Mouse (Mus musculus) neural tube, embryonic 14.5 days (tissue): ENCODE measurements around the gene Clmp. TPM values are rescaled to one million over a fixed set of nuclear protein-coding genes. Genes with fewer than 3 reads are reported as not detected.

Experiments used
- ATAC-seq: fragments of 200-750 bp; cut with Nextera tagmentation; 2 replicates; pipeline ENCODE4 v1.8.0; 2017; ENCODE audit warnings: low read depth, mild to moderate bottlenecking, moderate TSS enrichment, moderate library complexity
- H3K27ac ChIP-seq: fragments of 300-500 bp; sonication (generic); 2 replicates; pipeline ENCODE4 v1.5.1; 2014; ENCODE audit warnings: low read depth, mild to moderate bottlenecking, control low read depth, low read length, moderate library complexity, mixed read lengths
- H3K27me3 ChIP-seq: fragments of 300-500 bp; sonication (generic); 2 replicates; pipeline ENCODE4 v1.6.1; 2014; ENCODE audit warnings: low read length; ENCODE audit not compliant: control insufficient read depth, insufficient read depth
- H3K36me3 ChIP-seq: fragments of 300-500 bp; sonication (generic); 2 replicates; pipeline ENCODE4 v1.6.1; 2014; ENCODE audit warnings: low read length, mixed read lengths; ENCODE audit not compliant: control insufficient read depth, insufficient read depth
- H3K4me1 ChIP-seq: fragments of 300-500 bp; sonication (generic); 2 replicates; pipeline ENCODE4 v1.6.1; 2014; ENCODE audit warnings: low read length; ENCODE audit not compliant: control insufficient read depth, insufficient read depth
- H3K4me2 ChIP-seq: fragments of 300-500 bp; sonication (generic); 2 replicates; pipeline ENCODE4 v1.6.1; 2014; ENCODE audit warnings: mild to moderate bottlenecking, low read depth, low read length, control low read depth
- H3K4me3 ChIP-seq: fragments of 300-500 bp; sonication (generic); 2 replicates; pipeline ENCODE4 v1.5.1; 2014; ENCODE audit warnings: low read depth, low read length, control low read depth, mixed read lengths
- H3K9ac ChIP-seq: fragments of 300-500 bp; sonication (generic); replicated peaks from 2 replicates; pipeline ENCODE4 v1.6.1; 2014; ENCODE audit warnings: low read depth, mild to moderate bottlenecking, control low read depth, low read length, mixed read lengths
- H3K9me3 ChIP-seq: fragments of 300-500 bp; sonication (generic); 2 replicates; pipeline ENCODE4 v1.6.1; 2016; ENCODE audit warnings: low read length; ENCODE audit not compliant: control insufficient read depth
- WGBS: fragments of 180-500 bp; shearing (Covaris S2); extraction: QIAGEN DNeasy Blood & Tissue Kit; methylation state at CpG from one replicate; pipeline ENCODE4 v1.1.7; 2014; 5-methylcytosine and 5-hydroxymethylcytosine counted together
- polyA plus RNA-seq: library from polyadenylated mRNA; unstranded; fragments of >200 nt; fragmentation: Nextera tagmentation; extraction: Ambion mirVana; gene quantifications from 2 replicates; pipeline ENCODE4 v1.2.1, GENCODE M21; 2014

Clmp gene
- polyA plus RNA-seq, 1 experiment from 2014 or later: 62.0 TPM

DNA sequence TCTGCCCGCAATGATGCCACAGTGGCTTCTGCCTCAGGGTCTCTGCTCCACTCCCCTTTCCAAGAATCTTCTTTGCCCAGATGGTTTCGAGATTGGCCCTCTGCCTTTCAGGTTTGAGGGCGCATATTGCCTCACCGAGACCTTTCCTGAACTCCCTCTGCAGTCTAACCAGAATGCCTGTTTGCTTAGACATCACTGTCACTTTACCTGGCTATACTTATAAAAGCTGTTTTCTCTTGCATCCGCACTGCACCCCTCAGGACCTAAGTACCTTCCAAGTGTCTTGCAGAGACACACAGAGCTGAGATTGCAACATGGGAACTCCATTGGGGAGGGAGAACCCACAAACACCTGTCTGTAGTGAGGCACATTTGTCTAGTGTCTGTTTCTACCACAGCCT, 14.5 kb downstream of the Clmp start:
- no peak for ATAC-seq
- Histone ChIP-seq H3K4me1 (no peaks in the 10 kb centered on the region), H3K9me3 (no peaks in the 10 kb centered on the region), H3K9ac (no peak overlapping the region), H3K4me3 (no peak overlapping the region), H3K4me2 (no peak overlapping the region), H3K27ac (no peak overlapping the region), H3K36me3 (no peaks in the 10 kb centered on the region), H3K27me3 (no peaks in the 10 kb centered on the region)
- WGBS: 84% methylated on average over 5 of the region's 5 CpGs

DNA sequence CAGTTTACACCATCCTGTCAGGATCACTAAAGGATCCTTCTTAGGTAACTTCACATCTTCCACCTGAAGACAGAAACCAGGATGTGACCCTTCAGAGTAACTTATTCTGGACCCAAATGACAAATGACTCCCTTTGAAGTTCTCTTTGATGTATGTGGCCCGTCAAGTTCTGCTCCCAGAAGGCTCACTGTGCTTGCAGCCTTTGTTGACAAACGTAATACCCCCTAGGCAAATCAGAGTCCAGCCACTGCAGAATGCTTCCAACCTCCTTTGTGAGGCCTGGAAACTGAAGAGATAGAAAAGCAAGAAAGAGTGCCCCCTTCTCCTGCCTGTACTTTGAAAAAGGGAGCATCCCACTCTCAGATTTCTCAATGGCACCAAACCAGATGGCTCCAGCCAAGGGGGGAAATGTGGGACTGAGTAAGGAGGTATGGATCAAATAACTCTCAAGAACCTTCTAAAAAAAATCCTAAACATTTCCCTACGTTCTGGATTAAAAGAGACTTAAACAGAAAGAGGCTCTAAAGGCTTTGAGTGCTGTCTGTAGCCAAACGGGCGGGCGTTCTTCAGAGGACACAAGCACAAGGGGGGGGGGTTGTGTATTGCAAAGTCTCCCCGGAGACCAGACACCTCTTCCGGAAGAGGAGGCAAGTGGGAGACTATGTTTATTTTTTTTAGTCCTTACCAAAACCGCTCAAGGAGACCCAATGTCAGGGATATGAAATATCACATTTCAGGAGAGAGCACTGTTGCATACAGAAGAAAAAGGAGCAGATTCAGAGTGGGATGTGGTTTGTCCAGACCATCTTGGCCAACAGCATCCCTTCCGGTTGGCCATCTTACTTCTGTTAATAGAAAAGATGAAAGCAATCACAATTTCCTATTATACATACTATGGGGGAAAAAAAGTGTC, 18.9 kb downstream of the Clmp start:
- no peak overlapping the region for H3K4me3 ChIP-seq
- 56% methylated on average over 10 of the region's 10 CpGs for WGBS
- H3K36me3 ChIP-seq: no peaks in the 10 kb centered on the region
- no peak overlapping the region for H3K4me2 ChIP-seq
- no peaks in the 10 kb centered on the region for H3K27me3 ChIP-seq
- H3K9ac ChIP-seq: no peak overlapping the region
- H3K9me3 ChIP-seq: no peaks in the 10 kb centered on the region
- peaks cover 14% of the 10 kb centered on the region for H3K4me1 ChIP-seq
- no peak overlapping the region for H3K27ac ChIP-seq
- no peak for ATAC-seq

DNA sequence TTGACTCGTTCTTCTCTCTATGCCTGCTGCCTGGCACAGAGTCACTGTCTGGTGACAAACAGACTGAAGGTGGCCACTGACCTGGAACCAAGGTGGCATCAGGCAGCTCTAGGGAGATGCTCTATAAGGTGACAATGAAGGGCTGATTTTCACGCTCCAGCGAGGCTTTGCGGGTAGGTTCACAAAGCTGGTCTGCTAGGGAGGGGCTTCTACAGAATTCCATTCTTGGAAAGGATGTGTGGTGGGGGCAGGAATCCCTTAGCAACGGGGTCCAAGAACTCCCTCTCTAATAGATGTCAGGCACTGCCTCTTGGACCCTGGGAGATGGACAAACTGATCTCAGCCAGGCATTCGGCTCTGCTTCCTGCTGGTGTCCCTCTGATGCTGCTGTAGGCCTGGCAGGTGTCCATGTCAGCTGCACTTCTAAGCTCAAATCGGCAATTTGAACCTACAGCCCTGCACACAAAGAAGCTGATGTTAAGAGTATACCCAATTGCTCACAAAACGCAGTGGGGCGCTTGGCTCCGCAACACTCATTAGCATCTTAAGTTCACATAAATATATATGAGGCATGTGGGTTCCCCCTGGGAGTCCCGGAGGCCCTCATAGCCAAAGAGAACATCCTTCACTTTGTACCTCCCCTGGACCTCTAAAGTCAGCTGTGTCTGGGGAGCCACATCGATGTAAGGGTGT, 22.8 kb downstream of the Clmp start:
- peaks cover 14% of the 10 kb centered on the region for H3K4me1 ChIP-seq
- no peak overlapping the region for H3K9ac ChIP-seq

DNA sequence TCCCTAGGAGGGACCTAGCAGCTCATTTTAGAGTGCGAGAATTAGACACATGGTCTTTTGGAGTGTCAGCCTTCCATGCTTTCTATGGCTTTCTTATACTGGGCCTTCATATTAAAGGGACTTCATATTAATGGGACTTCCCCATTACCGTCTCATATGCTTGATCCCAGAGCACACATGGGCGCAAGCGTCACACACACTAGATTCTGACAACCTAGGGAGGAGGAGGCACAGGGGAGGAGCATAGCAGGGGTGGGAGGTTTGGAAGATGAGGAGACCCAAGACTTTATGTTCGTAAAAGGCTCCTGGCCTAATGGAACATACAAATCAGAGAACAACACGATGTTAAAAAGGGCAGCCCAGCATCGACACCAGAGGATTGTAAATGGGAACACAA, 23.4 kb downstream of the Clmp start:
- H3K4me2 ChIP-seq: no peak overlapping the region
- no peaks in the 10 kb centered on the region for H3K36me3 ChIP-seq
- H3K4me3 ChIP-seq: no peak overlapping the region
- peaks cover 14% of the 10 kb centered on the region for H3K4me1 ChIP-seq
- no peaks in the 10 kb centered on the region for H3K27me3 ChIP-seq
- no peak overlapping the region for H3K9ac ChIP-seq
- peak overlapping the region; percentile 55 for H3K27ac ChIP-seq
- H3K9me3 ChIP-seq: no peaks in the 10 kb centered on the region
- WGBS: 52% methylated on average over 7 of the region's 7 CpGs
- peak; percentile 47; the same call in 1 of the 2 replicates for ATAC-seq

More for the DNA sequence above, 22.8 kb downstream of the Clmp start:
- no peaks in the 10 kb centered on the region for H3K27me3 ChIP-seq
- H3K27ac ChIP-seq: peak overlapping the region; percentile 67
- 16% methylated on average over 12 of the region's 12 CpGs for WGBS
- H3K9me3 ChIP-seq: no peaks in the 10 kb centered on the region
- H3K4me2 ChIP-seq: no peak overlapping the region; the same call in 1 of the 2 replicates
- no peaks in the 10 kb centered on the region for H3K36me3 ChIP-seq
- ATAC-seq: peak; percentile 45
- no peak overlapping the region for H3K4me3 ChIP-seq

DNA sequence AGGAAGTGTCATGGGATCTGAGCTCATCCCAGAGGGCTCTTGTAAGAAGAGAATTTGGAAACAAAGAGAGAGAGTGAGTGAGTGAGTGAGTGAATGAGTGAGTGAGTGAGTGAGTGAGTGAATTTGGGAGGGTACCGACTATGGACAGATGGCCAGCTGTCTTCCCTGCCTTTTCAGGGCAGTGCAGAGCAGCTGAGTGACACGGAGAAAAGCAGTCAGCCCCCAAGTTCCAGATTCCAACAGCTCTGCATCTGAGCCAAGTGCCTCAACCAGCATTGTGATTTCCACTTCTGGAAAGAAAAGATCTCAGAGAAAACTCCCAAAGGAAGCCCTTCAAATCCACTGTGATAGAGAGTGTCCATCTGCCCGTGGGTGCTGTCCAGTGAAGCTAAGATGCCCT, 23.8 kb downstream of the Clmp start:
- no peak for ATAC-seq
- Histone ChIP-seq H3K4me1 (peaks cover 14% of the 10 kb centered on the region), H3K9me3 (no peaks in the 10 kb centered on the region), H3K9ac (no peak overlapping the region), H3K4me2 (no peak overlapping the region), H3K36me3 (no peaks in the 10 kb centered on the region), H3K27ac (peak overlapping the region; percentile 55), H3K27me3 (no peaks in the 10 kb centered on the region), H3K4me3 (no peak overlapping the region)
- WGBS: 48% methylated on average over 3 of the region's 3 CpGs

DNA sequence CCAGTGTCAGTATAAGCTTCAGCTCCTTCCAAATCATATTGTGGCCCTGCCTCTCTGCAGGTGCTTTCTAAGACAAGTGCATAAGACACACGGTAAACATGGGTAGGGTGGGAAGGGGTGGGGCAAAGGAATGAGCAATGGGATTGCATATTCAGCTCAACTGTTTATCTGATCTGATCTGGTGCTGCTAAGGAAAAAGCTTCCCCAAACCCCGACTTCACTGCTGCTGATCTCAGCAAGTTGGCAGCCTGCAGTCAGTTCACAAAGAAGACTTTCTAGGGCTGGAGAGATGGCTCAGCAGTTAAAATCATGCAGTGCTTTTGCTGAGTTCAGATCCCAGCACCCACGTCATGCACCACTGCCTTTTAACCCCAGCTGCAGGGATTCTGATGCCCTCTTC, 24.2 kb downstream of the Clmp start:
- H3K27me3 ChIP-seq: no peaks in the 10 kb centered on the region
- no peaks in the 10 kb centered on the region for H3K36me3 ChIP-seq
- no peak overlapping the region for H3K9ac ChIP-seq
- H3K4me3 ChIP-seq: no peak overlapping the region
- peaks cover 14% of the 10 kb centered on the region for H3K4me1 ChIP-seq
- H3K9me3 ChIP-seq: no peaks in the 10 kb centered on the region
- no peak overlapping the region for H3K4me2 ChIP-seq
- no peak overlapping the region for H3K27ac ChIP-seq
- 70% methylated on average over 3 of the region's 3 CpGs for WGBS
- ATAC-seq: no peak

DNA sequence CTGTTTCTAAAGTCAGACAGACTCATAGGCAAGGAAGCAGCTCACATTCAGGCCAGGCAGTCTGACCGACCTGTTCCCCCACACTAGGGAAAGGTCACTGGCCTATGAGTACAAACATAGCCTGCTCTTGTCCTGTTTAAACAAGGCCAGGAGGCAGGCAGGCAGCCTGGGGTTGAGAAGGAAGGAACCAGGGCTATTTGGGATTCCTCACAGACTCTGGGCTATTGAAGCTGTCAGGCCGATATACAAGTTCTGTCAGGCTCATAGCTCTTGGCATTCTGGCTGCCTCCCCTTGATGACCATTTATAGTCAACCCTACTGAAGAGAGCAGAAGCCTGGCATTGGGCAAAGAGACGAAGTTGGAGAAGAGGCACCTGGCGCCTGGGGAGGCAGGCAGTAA, 25.9 kb downstream of the Clmp start:
- 74% methylated on average over 4 of the region's 4 CpGs for WGBS

DNA sequence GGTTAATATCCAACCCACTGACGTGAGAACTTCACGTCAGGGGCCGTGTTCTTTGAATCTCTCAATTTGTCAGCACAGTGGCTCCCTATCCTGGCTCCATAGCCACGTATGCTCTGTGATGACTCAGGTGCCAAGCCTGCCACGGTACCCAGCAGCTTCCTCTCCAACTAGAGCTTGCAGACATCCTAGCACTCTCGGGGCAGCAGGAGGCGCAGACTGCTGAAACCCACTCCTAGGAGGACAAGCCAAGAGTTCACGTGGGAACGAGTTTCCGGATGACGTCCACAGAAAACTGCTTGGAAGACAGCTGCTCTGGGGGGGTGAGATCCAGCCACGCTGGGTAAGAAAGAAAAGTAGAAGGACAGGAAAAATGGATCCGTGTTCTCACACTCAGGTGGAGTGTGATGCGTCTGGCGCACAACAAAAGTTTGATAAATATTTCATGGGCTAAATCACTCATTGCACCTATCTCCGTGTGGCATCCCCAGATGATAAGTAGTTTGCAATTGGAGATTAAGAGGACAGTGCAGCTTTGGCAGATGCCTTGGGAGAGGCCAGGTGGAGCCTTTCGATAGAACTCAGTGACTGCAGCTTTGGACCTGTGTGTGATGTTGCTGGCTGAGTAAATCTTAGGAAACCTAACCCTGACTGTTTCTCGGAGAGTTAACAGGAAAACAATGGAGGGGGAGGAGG, 31.6 kb downstream of the Clmp start:
- H3K4me1 ChIP-seq: 0 out of 2 replicates have a peak, but pooled peaks cover 4% of the 10 kb centered on the region
- no peak overlapping the region for H3K4me3 ChIP-seq
- no peaks in the 10 kb centered on the region for H3K9me3 ChIP-seq
- H3K27me3 ChIP-seq: no peaks in the 10 kb centered on the region
- no peaks in the 10 kb centered on the region for H3K36me3 ChIP-seq
- 75% methylated on average over 18 of the region's 18 CpGs for WGBS
- no peak overlapping the region for H3K27ac ChIP-seq
- ATAC-seq: no peak
- H3K4me2 ChIP-seq: no peak overlapping the region
- no peak overlapping the region for H3K9ac ChIP-seq

More for the DNA sequence above, 25.9 kb downstream of the Clmp start:
- Histone ChIP-seq H3K9ac (no peak overlapping the region), H3K4me2 (no peak overlapping the region), H3K27me3 (no peaks in the 10 kb centered on the region), H3K9me3 (no peaks in the 10 kb centered on the region), H3K36me3 (no peaks in the 10 kb centered on the region), H3K4me3 (no peak overlapping the region), H3K27ac (no peak overlapping the region), H3K4me1 (peaks cover 14% of the 10 kb centered on the region)
- ATAC-seq: no peak

DNA sequence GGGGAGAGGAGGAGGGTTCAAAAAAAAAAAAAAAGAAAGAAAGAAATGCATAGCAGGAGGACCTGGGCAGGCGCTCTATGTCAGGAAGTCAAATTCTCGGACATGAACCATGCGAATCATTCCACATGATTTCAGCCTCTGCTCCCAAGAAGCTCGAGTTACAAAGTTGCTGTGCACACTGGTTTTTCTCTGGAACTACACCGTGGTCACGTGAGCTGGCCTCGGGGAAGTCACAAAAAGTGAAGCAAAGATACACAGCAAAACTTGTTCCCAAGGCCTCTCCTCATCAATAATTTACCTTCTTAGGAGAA, 32.1 kb downstream of the Clmp start:
- no peak overlapping the region for H3K4me2 ChIP-seq
- peaks cover 4% of the 10 kb centered on the region; the same call in 1 of the 2 replicates for H3K4me1 ChIP-seq
- WGBS: 50% methylated on average over 7 of the region's 7 CpGs
- H3K27ac ChIP-seq: no peak overlapping the region
- H3K9ac ChIP-seq: no peak overlapping the region
- H3K27me3 ChIP-seq: no peaks in the 10 kb centered on the region
- H3K4me3 ChIP-seq: no peak overlapping the region
- no peaks in the 10 kb centered on the region for H3K9me3 ChIP-seq
- no peaks in the 10 kb centered on the region for H3K36me3 ChIP-seq
- ATAC-seq: no peak
